Mouse (Mus musculus) spleen, postnatal 4 days (tissue): ENCODE measurements around the gene Olfr575.

Source experiments
- DNase-seq, 2 experiments: peaks; one replicate each; pipeline ENCODE4 v3.0.0; 2022; ENCODE audit warnings: low spot score in 2 of 2

The Olfr575 gene

GRCm38 (mm10) chr7:102958593-102958992, at the start of gene Olfr575:
Gene Olfr575, minus strand, starts transcription at chr7:102958775.
- no peak for DNase-seq

- DNase-seq: no peak
These were observed 30.6 kb upstream of the Olfr575 start, which contains the start of gene Olfr578 for GRCm38 (mm10) chr7:102989224-102989623. Gene Olfr578, minus strand, starts transcription at chr7:102989324.

- DNase-seq: no peak
These were observed 17.3 kb upstream of the Olfr575 start, which contains the start of gene Olfr577 for GRCm38 (mm10) chr7:102975843-102976242. Gene Olfr577, minus strand, starts transcription at chr7:102975943.

GRCm38 (mm10) chr7:102974399-102974798, 15.8 kb upstream of the Olfr575 start:
- DNase-seq: no peak

- no peak for DNase-seq
These were observed 3.8 kb upstream of the Olfr575 start, which contains the start of gene Olfr576 for GRCm38 (mm10) chr7:102962360-102962759. Gene Olfr576, plus strand, starts transcription at chr7:102962660.

GRCm38 (mm10) chr7:102958137-102958536, 438 bp downstream of the Olfr575 start:
- no peak for DNase-seq

GRCm38 (mm10) chr7:102950732-102951131, 7.8 kb downstream of the Olfr575 start:
- no peak for DNase-seq

- no peak for DNase-seq
These were observed 10.4 kb downstream of the Olfr575 start, which contains the start of gene Olfr574 for GRCm38 (mm10) chr7:102948167-102948566. Gene Olfr574, plus strand, starts transcription at chr7:102948467.

- DNase-seq: no peak
These were observed 15.2 kb downstream of the Olfr575 start for GRCm38 (mm10) chr7:102943417-102943816.

GRCm38 (mm10) chr7:102942475-102942874, 16.1 kb downstream of the Olfr575 start, which contains the start of gene Olfr573-ps1:
Gene Olfr573-ps1, minus strand, starts transcription at chr7:102942575.
- DNase-seq: no peak

GRCm38 (mm10) chr7:102927105-102927504, 31.5 kb downstream of the Olfr575 start:
- no peak for DNase-seq

- no peak for DNase-seq
These were observed 34.5 kb downstream of the Olfr575 start, which contains the start of gene Olfr572 for GRCm38 (mm10) chr7:102924109-102924508. Gene Olfr572, plus strand, starts transcription at chr7:102924409.

- DNase-seq: no peak
These were observed 38.9 kb downstream of the Olfr575 start for GRCm38 (mm10) chr7:102919632-102920031.

- DNase-seq: no peak
These were observed 41.3 kb downstream of the Olfr575 start, which contains the start of gene Olfr571 for GRCm38 (mm10) chr7:102917032-102917875. Gene Olfr571, minus strand, starts transcription at chr7:102917536.

GRCm38 (mm10) chr7:102916405-102916804, 42.2 kb downstream of the Olfr575 start:
- DNase-seq: no peak

- DNase-seq: no peak
These were observed 43.3 kb downstream of the Olfr575 start for GRCm38 (mm10) chr7:102915261-102915660.
